Mouse (Mus musculus) midbrain, embryonic 12.5 days (tissue): ENCODE data around the gene Sptb. TPM values are rescaled to one million over a fixed set of nuclear protein-coding genes. Genes with fewer than 3 reads are reported as not detected.

Experiments used
- ATAC-seq: fragments of 200-750 bp; cut with Nextera tagmentation; 2 replicates; pipeline ENCODE4 v1.8.0; 2017; ENCODE audit warnings: low read depth, moderate TSS enrichment, moderate library complexity; ENCODE audit not compliant: low FRiP score
- H3K27ac ChIP-seq: fragments of 300-500 bp; sonication (generic); replicated peaks from 2 replicates; pipeline ENCODE4 v1.5.1; 2016; ENCODE audit warnings: mild to moderate bottlenecking
- H3K27me3 ChIP-seq: fragments of 300-500 bp; sonication (generic); 2 replicates; pipeline ENCODE4 v1.6.1; 2016; ENCODE audit warnings: mild to moderate bottlenecking
- H3K36me3 ChIP-seq: fragments of 300-500 bp; sonication (generic); 2 replicates; pipeline ENCODE4 v1.6.1; 2016
- H3K4me1 ChIP-seq: fragments of 300-500 bp; sonication (generic); 2 replicates; pipeline ENCODE4 v1.6.1; 2016
- H3K4me2 ChIP-seq: fragments of 300-500 bp; sonication (generic); replicated peaks from 2 replicates; pipeline ENCODE4 v1.6.1; 2016; ENCODE audit warnings: mild to moderate bottlenecking, moderate library complexity
- H3K4me3 ChIP-seq: fragments of 300-500 bp; sonication (generic); 2 replicates; pipeline ENCODE4 v1.5.1; 2016; ENCODE audit warnings: mild to moderate bottlenecking
- H3K9ac ChIP-seq: fragments of 300-500 bp; sonication (generic); replicated peaks from 2 replicates; pipeline ENCODE4 v1.6.1; 2016; ENCODE audit warnings: mild to moderate bottlenecking, moderate library complexity
- H3K9me3 ChIP-seq: fragments of 300-500 bp; sonication (generic); 2 replicates; pipeline ENCODE4 v1.6.1; 2016; ENCODE audit warnings: mild to moderate bottlenecking
- WGBS: fragments of 180-500 bp; shearing (Covaris S2); methylation state at CpG from one replicate; pipeline ENCODE4 v1.1.7; 2016; 5-methylcytosine and 5-hydroxymethylcytosine counted together
- polyA plus RNA-seq: library from polyadenylated mRNA; unstranded; fragments of >200 nt; fragmentation: Nextera tagmentation; extraction: Ambion mirVana; gene quantifications from 2 replicates; pipeline ENCODE4 v1.2.1, GENCODE M21; 2016

Sptb gene
- polyA plus RNA-seq, 1 experiment from 2014 or later, result 2.4 TPM

GRCm38 (mm10) chr12:76669956-76670530 is 40.3 kb downstream of the Sptb start:
- Histone ChIP-seq H3K36me3 (no peaks in the 10 kb centered on the region), H3K27ac (no peak overlapping the region), H3K4me2 (no peak overlapping the region), H3K27me3 (no peaks in the 10 kb centered on the region), H3K9ac (no peak overlapping the region), H3K4me1 (peaks cover 4% of the 10 kb centered on the region; the same call in 1 of the 2 replicates), H3K4me3 (no peak overlapping the region), H3K9me3 (no peaks in the 10 kb centered on the region)
- 32% methylated on average over 5 of the region's 5 CpGs for WGBS
- ATAC-seq, result no peak

GRCm38 (mm10) chr12:76668654-76669419 is 41.5 kb downstream of the Sptb start:
- Histone ChIP-seq H3K4me3 (no peak overlapping the region), H3K27me3 (no peaks in the 10 kb centered on the region), H3K36me3 (no peaks in the 10 kb centered on the region), H3K4me2 (no peak overlapping the region), H3K9ac (no peak overlapping the region), H3K4me1 (no peaks in the 10 kb centered on the region), H3K27ac (no peak overlapping the region), H3K9me3 (no peaks in the 10 kb centered on the region)
- ATAC-seq, result no peak
- WGBS, result 89% methylated on average over 7 of the region's 7 CpGs

GRCm38 (mm10) chr12:76651788-76652345 is 58.5 kb downstream of the Sptb start:
- no peak for ATAC-seq
- H3K4me1 ChIP-seq, result peaks cover 7% of the 10 kb centered on the region; the same call in 1 of the 2 replicates
- no peak overlapping the region for H3K9ac ChIP-seq
- H3K9me3 ChIP-seq, result no peaks in the 10 kb centered on the region
- H3K4me3 ChIP-seq, result no peak overlapping the region
- no peak overlapping the region for H3K27ac ChIP-seq
- no peak overlapping the region for H3K4me2 ChIP-seq
- no peaks in the 10 kb centered on the region for H3K36me3 ChIP-seq
- WGBS, result 93% methylated on average over 6 of the region's 6 CpGs
- no peaks in the 10 kb centered on the region for H3K27me3 ChIP-seq

- Histone ChIP-seq H3K27me3 (no peaks in the 10 kb centered on the region), H3K4me1 (peaks cover 15% of the 10 kb centered on the region; the same call in 1 of the 2 replicates), H3K9ac (no peak overlapping the region), H3K4me3 (no peak overlapping the region), H3K9me3 (no peaks in the 10 kb centered on the region), H3K36me3 (no peaks in the 10 kb centered on the region), H3K27ac (no peak overlapping the region), H3K4me2 (no peak overlapping the region)
- 42% methylated on average over 16 of the region's 16 CpGs for WGBS
- ATAC-seq, result peak; percentile 63; the same call in 1 of the 2 replicates
These were observed 60.3 kb downstream of the Sptb start for GRCm38 (mm10) chr12:76649708-76650687.

- no peak for ATAC-seq
- no peak overlapping the region for H3K4me3 ChIP-seq
- no peaks in the 10 kb centered on the region for H3K9me3 ChIP-seq
- H3K27me3 ChIP-seq, result 0 out of 2 replicates have a peak, but pooled peaks cover 3% of the 10 kb centered on the region
- no peaks in the 10 kb centered on the region for H3K36me3 ChIP-seq
- H3K4me1 ChIP-seq, result peaks cover 19% of the 10 kb centered on the region; the same call in 1 of the 2 replicates
- H3K9ac ChIP-seq, result no peak overlapping the region
- no peak overlapping the region for H3K27ac ChIP-seq
- WGBS, result 52% methylated on average over 23 of the region's 23 CpGs
- H3K4me2 ChIP-seq, result no peak overlapping the region
These were observed 64.9 kb downstream of the Sptb start for GRCm38 (mm10) chr12:76645222-76646110.

- no peak overlapping the region for H3K4me2 ChIP-seq
- ATAC-seq, result no peak
- 0 out of 2 replicates have a peak, but pooled peaks cover 3% of the 10 kb centered on the region for H3K27me3 ChIP-seq
- peaks cover 12% of the 10 kb centered on the region; the same call in 1 of the 2 replicates for H3K4me1 ChIP-seq
- WGBS, result 82% methylated on average over 8 of the region's 8 CpGs
- H3K9ac ChIP-seq, result no peak overlapping the region
- no peak overlapping the region for H3K4me3 ChIP-seq
- no peak overlapping the region for H3K27ac ChIP-seq
- H3K36me3 ChIP-seq, result no peaks in the 10 kb centered on the region
- H3K9me3 ChIP-seq, result no peaks in the 10 kb centered on the region
These were observed 66.7 kb downstream of the Sptb start for GRCm38 (mm10) chr12:76643679-76644078.

- no peak overlapping the region for H3K9ac ChIP-seq
- no peak overlapping the region for H3K27ac ChIP-seq
- H3K36me3 ChIP-seq, result no peaks in the 10 kb centered on the region
- no peaks in the 10 kb centered on the region for H3K9me3 ChIP-seq
- H3K4me2 ChIP-seq, result no peak overlapping the region
- peaks cover 12% of the 10 kb centered on the region; the same call in 1 of the 2 replicates for H3K4me1 ChIP-seq
- H3K4me3 ChIP-seq, result no peak overlapping the region
- no peak for ATAC-seq
- 95% methylated on average over 4 of the region's 4 CpGs for WGBS
- H3K27me3 ChIP-seq, result 0 out of 2 replicates have a peak, but pooled peaks cover 3% of the 10 kb centered on the region
These were observed 67.7 kb downstream of the Sptb start for GRCm38 (mm10) chr12:76642616-76643015.

- Histone ChIP-seq H3K4me2 (no peak overlapping the region), H3K9me3 (no peaks in the 10 kb centered on the region), H3K27me3 (0 out of 2 replicates have a peak, but pooled peaks cover 3% of the 10 kb centered on the region), H3K36me3 (no peaks in the 10 kb centered on the region), H3K27ac (no peak overlapping the region), H3K4me1 (peaks cover 10% of the 10 kb centered on the region; the same call in 1 of the 2 replicates), H3K9ac (no peak overlapping the region), H3K4me3 (no peak overlapping the region)
- 58% methylated on average over 8 of the region's 8 CpGs for WGBS
- no peak for ATAC-seq
These were observed 69.7 kb downstream of the Sptb start for GRCm38 (mm10) chr12:76640620-76641019.

GRCm38 (mm10) chr12:76634899-76635693 is 75.3 kb downstream of the Sptb start:
- Histone ChIP-seq H3K36me3 (no peaks in the 10 kb centered on the region), H3K27me3 (no peaks in the 10 kb centered on the region), H3K27ac (peak overlapping the region; percentile 39; the same call in 1 of the 2 replicates), H3K9me3 (no peaks in the 10 kb centered on the region), H3K4me3 (no peak overlapping the region), H3K4me2 (peak overlapping the region; percentile 13; the same call in 1 of the 2 replicates), H3K4me1 (peaks cover 11% of the 10 kb centered on the region), H3K9ac (no peak overlapping the region)
- peak; percentile 73 for ATAC-seq
- 49% methylated on average over 15 of the region's 15 CpGs for whole genome bisulfite sequencing

GRCm38 (mm10) chr12:76623374-76623773 is 87.0 kb downstream of the Sptb start:
- WGBS, result 84% methylated on average over 6 of the region's 6 CpGs
- no peaks in the 10 kb centered on the region for H3K9me3 ChIP-seq
- H3K27me3 ChIP-seq, result no peaks in the 10 kb centered on the region
- H3K4me2 ChIP-seq, result no peak overlapping the region
- no peaks in the 10 kb centered on the region for H3K4me1 ChIP-seq
- no peaks in the 10 kb centered on the region for H3K36me3 ChIP-seq
- no peak for ATAC-seq
- H3K9ac ChIP-seq, result no peak overlapping the region
- H3K27ac ChIP-seq, result no peak overlapping the region
- no peak overlapping the region for H3K4me3 ChIP-seq
